23 mouse cellular contexts compared by ENCODE assay signal in genomic region chr7:89680891-89681290, GRCm38 (mm10). TPM values are rescaled to one million over a fixed set of nuclear protein-coding genes. Genes with fewer than 3 reads are reported as not detected.
"Had no signal": no experiment of that assay in that cellular context is flagged by ENCODE, and none has a peak within 500 bp of the region (broad histone marks: within the 10 kb centered on the region; RNA-seq: fewer than 3 reads in every experiment).

No protein-coding gene starts in this region.

- H3K27ac ChIP-seq: heart, embryonic 10.5 days; hindbrain, embryonic 10.5 days; hindbrain, embryonic 12.5 days; hindbrain, embryonic 14.5 days; intestine, embryonic 15.5 days; limb, embryonic 13.5 days; limb, embryonic 15.5 days; liver, embryonic 12.5 days had no signal

- DNase-seq: gastrocnemius, adult 2 months; gastrocnemius, postnatal 10 days; gastrocnemius, postnatal 25 days; heart, adult 18-20 months; heart, postnatal 10 days; heart, postnatal 4 days; kidney, adult 18-20 months; kidney, adult 8-10 months; kidney, postnatal 10 days; kidney, postnatal 25 days; kidney, postnatal 4 days; left cerebral cortex, postnatal 4 days had no signal

- H3K4me3 ChIP-seq: gastrocnemius, adult 2 months; heart, embryonic 10.5 days; heart, embryonic 12.5 days; hindbrain, embryonic 10.5 days; hindbrain, embryonic 12.5 days; intestine, embryonic 15.5 days; left cerebral cortex, adult 2 months; limb, embryonic 13.5 days; limb, embryonic 15.5 days; liver, embryonic 12.5 days had no signal

RNA-seq across cellular contexts. Expression of gene Me3, which starts 48.7 kb away (rescaled TPM):
- total RNA-seq: granulocyte monocyte progenitor cell, adult 5-6 weeks had no signal
